Mouse (Mus musculus) midbrain, postnatal 0 days (tissue): Measurements from ENCODE around the gene Cept1. TPM values are rescaled to one million over a fixed set of nuclear protein-coding genes. Genes with fewer than 3 reads are reported as not detected.

ENCODE experiments used
- ATAC-seq: fragments of 200-750 bp; cut with Nextera tagmentation; 2 replicates; pipeline ENCODE4 v1.8.0; 2017; ENCODE audit warnings: moderate number of reproducible peaks, mild to moderate bottlenecking, moderate TSS enrichment, moderate library complexity; ENCODE audit not compliant: low FRiP score
- DNase-seq: peaks from one replicate; pipeline ENCODE4 v3.0.0-alpha.2; 2015; ENCODE audit warnings: low spot score
- H3K27ac ChIP-seq: fragments of 300-500 bp; sonication (generic); 2 replicates; pipeline ENCODE4 v1.5.1; 2014; ENCODE audit warnings: low read depth, mild to moderate bottlenecking, low read length, mixed read lengths
- H3K27me3 ChIP-seq: fragments of 300-500 bp; sonication (generic); 2 replicates; pipeline ENCODE4 v1.6.1; 2014; ENCODE audit warnings: low read length, control low read depth, mixed read lengths; ENCODE audit not compliant: insufficient read depth
- H3K36me3 ChIP-seq: fragments of 300-500 bp; sonication (generic); 2 replicates; pipeline ENCODE4 v1.6.1; 2014; ENCODE audit warnings: low read length, control low read depth, mixed read lengths; ENCODE audit not compliant: insufficient read depth
- H3K4me1 ChIP-seq: fragments of 300-500 bp; sonication (generic); 2 replicates; pipeline ENCODE4 v1.6.1; 2014; ENCODE audit warnings: mild to moderate bottlenecking, control low read depth, antibody characterized with exemption, low read length, mixed read lengths; ENCODE audit not compliant: insufficient read depth
- H3K4me2 ChIP-seq: fragments of 300-500 bp; sonication (generic); 2 replicates; pipeline ENCODE4 v1.6.1; 2014; ENCODE audit warnings: low read depth, mild to moderate bottlenecking, low read length, mixed read lengths; ENCODE audit not compliant: poor library complexity, severe bottlenecking
- H3K4me3 ChIP-seq: fragments of 300-500 bp; sonication (generic); 2 replicates; pipeline ENCODE4 v1.5.1; 2014; ENCODE audit warnings: low read depth, mild to moderate bottlenecking, low read length, moderate library complexity
- H3K9ac ChIP-seq: fragments of 300-500 bp; sonication (generic); replicated peaks from 2 replicates; pipeline ENCODE4 v1.6.1; 2014; ENCODE audit warnings: mild to moderate bottlenecking, low read length, moderate library complexity, mixed read lengths; ENCODE audit not compliant: poor library complexity, severe bottlenecking
- H3K9me3 ChIP-seq: fragments of 300-500 bp; sonication (generic); 2 replicates; pipeline ENCODE4 v1.6.1; 2016; ENCODE audit warnings: low read length, control low read depth
- CTCF ChIP-seq: IDR thresholded peaks from 2 replicates; pipeline ENCODE4 v1.5.1; 2016; ENCODE audit warnings: antibody characterized with exemption, mild to moderate bottlenecking
- WGBS: fragments of 180-500 bp; shearing (Covaris S2); extraction: QIAGEN DNeasy Blood & Tissue Kit; methylation state at CpG from one replicate; pipeline ENCODE4 v1.1.7; 2014; 5-methylcytosine and 5-hydroxymethylcytosine counted together
- polyA plus RNA-seq: library from polyadenylated mRNA; unstranded; fragments of >200 nt; fragmentation: Nextera tagmentation; extraction: Ambion mirVana; gene quantifications from 2 replicates; pipeline ENCODE4 v1.2.1, GENCODE M21; 2015
- total RNA-seq: library from RNA; depleted of rRNA; stranded (reverse); fragments of >200 nt; gene quantifications from 2 replicates; pipeline ENCODE4 v1.2.3, GENCODE M21; 2014

Gene Cept1
- total and polyA plus RNA-seq, 2 experiments from 2014 or later = 36.6 to 57.5 TPM

DNA sequence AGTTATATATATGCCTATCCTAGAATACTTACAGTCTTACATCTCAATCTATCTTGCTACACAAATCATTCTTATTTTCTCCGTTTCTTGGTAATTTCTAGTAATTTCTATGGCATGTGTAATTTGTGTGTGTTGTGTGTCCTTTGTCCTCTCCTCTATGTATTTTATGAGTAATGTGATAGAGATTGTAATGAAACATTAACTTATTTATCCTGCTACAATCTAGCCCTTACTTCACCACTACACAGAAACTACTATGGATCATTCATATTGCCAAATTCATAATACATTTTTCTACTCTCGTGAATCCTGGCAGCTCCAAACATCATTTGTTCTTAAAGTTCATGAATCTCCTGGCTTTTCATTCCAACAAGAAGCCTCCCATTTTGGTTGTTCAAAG, 19.6 kb downstream of the Cept1 start:
- Histone ChIP-seq H3K9ac (no peak overlapping the region), H3K4me2 (no peak overlapping the region), H3K27me3 (no peaks in the 10 kb centered on the region), H3K36me3 (peaks cover 3% of the 10 kb centered on the region; the same call in 1 of the 2 replicates), H3K27ac (no peak overlapping the region), H3K4me3 (no peak overlapping the region), H3K9me3 (no peaks in the 10 kb centered on the region), H3K4me1 (no peaks in the 10 kb centered on the region)
- TF ChIP-seq CTCF = no peak
- 95% methylated on average over 2 of the region's 2 CpGs for WGBS
- no peak for DNase-seq
- ATAC-seq = no peak

DNA sequence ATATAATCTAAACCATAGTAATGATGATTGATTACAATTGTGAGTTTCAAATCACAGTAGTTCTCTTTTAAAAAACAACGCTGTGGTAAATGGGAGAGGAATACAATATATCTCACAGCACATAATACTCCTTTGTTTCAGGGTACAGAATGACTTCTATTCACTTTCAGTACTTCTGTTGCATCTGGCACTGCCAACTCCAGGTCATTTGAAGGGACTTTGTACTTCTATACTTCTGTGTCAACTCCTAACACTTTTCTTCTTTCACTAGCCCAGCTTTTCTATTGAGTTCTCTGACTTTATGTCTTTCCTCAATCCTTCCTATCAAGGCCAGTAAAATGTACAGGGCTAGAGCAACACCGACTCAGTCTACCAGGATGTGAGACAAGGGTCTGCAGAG, 21.2 kb downstream of the Cept1 start:
- Histone ChIP-seq H3K27me3 (no peaks in the 10 kb centered on the region), H3K4me1 (no peaks in the 10 kb centered on the region), H3K4me3 (no peak overlapping the region), H3K9me3 (no peaks in the 10 kb centered on the region), H3K9ac (no peak overlapping the region), H3K36me3 (no peaks in the 10 kb centered on the region), H3K4me2 (no peak overlapping the region), H3K27ac (no peak overlapping the region)
- WGBS = 94% methylated on average over 2 of the region's 2 CpGs
- TF ChIP-seq CTCF = no peak
- DNase-seq = no peak
- no peak for ATAC-seq

DNA sequence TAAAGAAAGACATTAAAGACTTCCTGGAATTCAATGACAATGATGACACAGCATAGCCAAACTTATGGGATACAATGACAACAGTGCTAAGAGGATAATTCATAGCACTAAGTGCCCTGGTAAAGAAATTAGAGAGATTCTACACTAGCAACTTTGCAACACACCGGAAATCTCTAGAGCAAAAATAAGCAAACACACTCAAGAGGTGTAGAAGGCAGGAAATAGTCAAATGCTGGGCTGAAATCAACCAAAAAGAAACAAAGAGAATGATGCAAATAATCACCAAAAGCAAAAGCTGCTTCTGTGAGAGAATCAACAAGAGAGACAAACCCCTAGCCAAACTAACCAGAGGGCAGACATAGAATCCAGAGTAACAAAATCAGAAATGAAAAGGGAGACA, 24.9 kb downstream of the Cept1 start:
- no peaks in the 10 kb centered on the region for H3K27me3 ChIP-seq
- no peak for TF ChIP-seq CTCF
- H3K4me1 ChIP-seq = no peaks in the 10 kb centered on the region
- H3K9me3 ChIP-seq = no peaks in the 10 kb centered on the region
- DNase-seq (no peak), ATAC-seq (no peak)
- 100% methylated on average over 1 of the region's 1 CpGs for WGBS
- H3K9ac ChIP-seq = no peak overlapping the region
- no peak overlapping the region for H3K4me2 ChIP-seq
- no peaks in the 10 kb centered on the region for H3K36me3 ChIP-seq
- no peak overlapping the region for H3K27ac ChIP-seq
- H3K4me3 ChIP-seq = no peak overlapping the region

DNA sequence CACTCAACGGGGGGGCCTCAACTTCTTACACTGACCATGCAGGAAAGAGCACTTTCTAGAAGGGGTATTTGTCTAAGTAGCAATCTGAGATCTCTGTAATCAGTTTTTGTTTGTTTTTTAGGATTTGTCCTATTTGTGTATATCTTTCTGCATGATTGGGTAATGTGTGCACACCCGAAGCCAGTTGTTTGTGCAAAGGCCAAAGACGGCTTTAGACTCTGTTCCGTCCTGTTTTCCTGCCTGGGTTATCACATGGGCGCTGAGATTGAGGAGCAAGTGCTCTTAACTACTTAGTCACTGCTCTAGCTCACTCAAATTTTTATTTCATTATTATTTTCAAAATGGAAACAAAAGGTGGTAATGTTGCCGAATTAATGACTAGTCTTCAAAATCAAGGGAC, 32.6 kb downstream of the Cept1 start:
- 93% methylated on average over 6 of the region's 6 CpGs for WGBS
- no peaks in the 10 kb centered on the region for H3K27me3 ChIP-seq
- no peak for ATAC-seq

DNA sequence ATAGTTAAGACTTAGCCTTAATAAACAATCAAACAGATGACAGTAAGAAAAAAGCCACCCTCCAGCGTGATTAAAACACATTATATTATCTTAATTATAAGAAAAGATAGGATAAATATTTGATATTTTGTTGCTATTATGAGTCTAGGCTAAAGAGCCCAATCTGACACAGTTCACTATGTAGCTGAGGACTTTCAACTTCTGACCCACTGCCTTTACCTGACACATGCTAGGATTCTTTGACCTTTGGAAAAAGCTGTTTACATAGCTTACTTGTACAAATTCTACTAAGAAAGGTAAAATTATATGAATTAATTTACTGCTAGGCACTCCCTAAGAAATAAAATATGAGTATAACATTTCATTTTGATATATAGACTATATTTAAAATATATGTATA, 36.9 kb downstream of the Cept1 start:
- H3K4me1 ChIP-seq = no peaks in the 10 kb centered on the region
- ATAC-seq (no peak), DNase-seq (no peak)
- no peak overlapping the region for H3K27ac ChIP-seq
- no peaks in the 10 kb centered on the region for H3K27me3 ChIP-seq
- no peaks in the 10 kb centered on the region for H3K9me3 ChIP-seq
- no peak overlapping the region for H3K4me3 ChIP-seq
- H3K36me3 ChIP-seq = no peaks in the 10 kb centered on the region
- H3K4me2 ChIP-seq = no peak overlapping the region
- no peak overlapping the region for H3K9ac ChIP-seq
- WGBS = 87% methylated on average over 1 of the region's 1 CpGs
- no peak for TF ChIP-seq CTCF

More for the DNA sequence above, 32.6 kb downstream of the Cept1 start:
- no peak overlapping the region for H3K4me3 ChIP-seq
- no peak overlapping the region for H3K4me2 ChIP-seq
- H3K4me1 ChIP-seq = no peaks in the 10 kb centered on the region
- H3K27ac ChIP-seq = no peak overlapping the region
- no peak for TF ChIP-seq CTCF
- H3K36me3 ChIP-seq = no peaks in the 10 kb centered on the region
- H3K9ac ChIP-seq = no peak overlapping the region
- no peak for DNase-seq
- no peaks in the 10 kb centered on the region for H3K9me3 ChIP-seq

DNA sequence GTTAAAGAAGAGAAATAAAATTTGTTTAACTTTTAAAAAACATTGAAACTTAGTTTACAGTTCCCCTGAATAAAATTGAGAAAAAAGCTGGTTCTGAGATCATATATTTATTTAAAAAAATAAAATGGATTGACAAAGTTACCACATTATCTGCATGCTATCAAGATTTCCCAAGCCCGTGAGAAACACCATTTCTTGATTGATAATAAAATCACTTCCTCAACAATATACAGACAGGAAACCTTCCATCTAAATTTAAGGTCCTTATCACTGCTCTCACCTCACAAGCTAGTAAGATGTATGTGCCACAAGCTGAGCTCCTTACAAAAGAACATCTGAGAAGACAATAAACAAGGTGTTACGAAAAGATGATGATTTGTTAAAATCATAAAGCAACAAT, 44.7 kb downstream of the Cept1 start:
- H3K4me2 ChIP-seq = no peak overlapping the region
- DNase-seq = no peak
- H3K9me3 ChIP-seq = no peaks in the 10 kb centered on the region
- no peak for TF ChIP-seq CTCF
- no peaks in the 10 kb centered on the region for H3K4me1 ChIP-seq
- no peak overlapping the region for H3K9ac ChIP-seq
- WGBS = 96% methylated on average over 2 of the region's 2 CpGs
- no peaks in the 10 kb centered on the region for H3K27me3 ChIP-seq
- no peak overlapping the region for H3K27ac ChIP-seq
- no peak overlapping the region for H3K4me3 ChIP-seq
- peaks cover 4% of the 10 kb centered on the region; the same call in 1 of the 2 replicates for H3K36me3 ChIP-seq
- ATAC-seq = no peak

DNA sequence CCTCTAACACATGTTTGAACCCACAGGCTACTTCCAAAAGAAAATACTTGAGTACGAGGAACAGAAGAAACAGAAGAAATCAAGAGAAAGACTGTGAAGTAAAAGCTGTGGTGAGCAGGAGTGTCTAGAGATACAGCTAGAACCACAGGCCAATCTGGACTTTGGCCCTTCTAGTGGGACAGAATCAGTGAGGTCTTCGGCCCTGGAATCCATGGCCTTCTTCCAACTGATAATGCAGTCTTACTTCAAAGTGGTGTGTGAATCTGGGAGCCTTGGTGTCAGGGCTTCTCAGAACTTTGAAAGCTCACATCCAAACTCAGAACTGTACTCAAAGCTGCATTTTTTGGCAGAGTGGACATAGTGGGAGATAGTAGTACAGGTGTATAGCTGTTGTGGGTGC, 47.1 kb downstream of the Cept1 start:
- Histone ChIP-seq H3K9me3 (no peaks in the 10 kb centered on the region), H3K4me1 (no peaks in the 10 kb centered on the region), H3K9ac (no peak overlapping the region), H3K36me3 (peaks cover 4% of the 10 kb centered on the region; the same call in 1 of the 2 replicates), H3K4me3 (no peak overlapping the region), H3K27me3 (no peaks in the 10 kb centered on the region), H3K4me2 (no peak overlapping the region), H3K27ac (no peak overlapping the region)
- ATAC-seq (no peak), DNase-seq (no peak)
- TF ChIP-seq CTCF = no peak
- WGBS = 89% methylated on average over 2 of the region's 2 CpGs
